Mouse (Mus musculus) adrenal gland, postnatal 25 days (tissue): ENCODE data around the gene Shisa9. TPM values are rescaled to one million over a fixed set of nuclear protein-coding genes. Genes with fewer than 3 reads are reported as not detected.
"Not testable (repeated sequence)": the region's sequence is repeated elsewhere in the genome, so short reads cannot be mapped to it uniquely, and the experiment has no call there.

ENCODE experiments used
- DNase-seq: peaks from one replicate; pipeline ENCODE4 v3.0.0; 2021; ENCODE audit warnings: mixed read lengths
- long read RNA-seq: library from polyadenylated mRNA; stranded (forward); transcript quantifications from one replicate; pipeline ENCODE4 v2.0.0, GENCODE M21; 2021
- total RNA-seq: library from RNA; stranded (reverse); gene quantifications from 2 replicates; pipeline ENCODE4 v1.2.3, GENCODE M21; 2021

Shisa9 gene
- 2.0 and 4.0 TPM in 2 replicates for total RNA-seq
- long read RNA-seq, partial matches to known transcripts: 0 of 1 reads
- long read RNA-seq, other reads (novel, unspliced or antisense): 1 of 1 reads

GRCm38 (mm10) chr16:11983616-11984270, at the start of gene Shisa9:
Shisa9 (plus strand) TSS chr16:11984113.
- DNase-seq: peak; percentile 14

- peak; percentile 27 for DNase-seq
These were observed 43.4 kb upstream of the Shisa9 start for GRCm38 (mm10) chr16:11940477-11940876.

GRCm38 (mm10) chr16:11960691-11961090, 23.2 kb upstream of the Shisa9 start:
- no peak for DNase-seq

GRCm38 (mm10) chr16:11966041-11966440, 17.9 kb upstream of the Shisa9 start:
- no peak for DNase-seq

- not testable (repeated sequence) for DNase-seq
These were observed 17.1 kb upstream of the Shisa9 start for GRCm38 (mm10) chr16:11966810-11967209.

- DNase-seq: no peak
These were observed 16.3 kb upstream of the Shisa9 start for GRCm38 (mm10) chr16:11967579-11967978.

- DNase-seq: no peak
These were observed 10.2 kb upstream of the Shisa9 start for GRCm38 (mm10) chr16:11973707-11974106.

GRCm38 (mm10) chr16:11976737-11977136, 7.2 kb upstream of the Shisa9 start:
- DNase-seq: no peak

GRCm38 (mm10) chr16:11980764-11981163, 3.1 kb upstream of the Shisa9 start:
- DNase-seq: peak; percentile 23

- DNase-seq: peak; percentile 37
These were observed 752 bp upstream of the Shisa9 start for GRCm38 (mm10) chr16:11983106-11983615.

GRCm38 (mm10) chr16:11984271-11984791, 418 bp downstream of the Shisa9 start:
- peak; percentile 30 for DNase-seq

GRCm38 (mm10) chr16:11987056-11987455, 3.1 kb downstream of the Shisa9 start:
- no peak for DNase-seq

- no peak for DNase-seq
These were observed 21.3 kb downstream of the Shisa9 start for GRCm38 (mm10) chr16:12005177-12005576.

GRCm38 (mm10) chr16:12010136-12010535, 26.2 kb downstream of the Shisa9 start:
- no peak for DNase-seq

GRCm38 (mm10) chr16:12012747-12013146, 28.8 kb downstream of the Shisa9 start:
- no peak for DNase-seq

- DNase-seq: no peak
These were observed 30.6 kb downstream of the Shisa9 start for GRCm38 (mm10) chr16:12014523-12014922.

- DNase-seq: no peak
These were observed 34.2 kb downstream of the Shisa9 start for GRCm38 (mm10) chr16:12017921-12018618.

GRCm38 (mm10) chr16:12020103-12020755, 36.3 kb downstream of the Shisa9 start:
- no peak for DNase-seq

GRCm38 (mm10) chr16:12032441-12032840, 48.5 kb downstream of the Shisa9 start:
- peak; percentile 30 for DNase-seq

GRCm38 (mm10) chr16:12034868-12035267, 51.0 kb downstream of the Shisa9 start:
- peak; percentile 27 for DNase-seq

GRCm38 (mm10) chr16:12035626-12036025, 51.7 kb downstream of the Shisa9 start:
- DNase-seq: no peak

GRCm38 (mm10) chr16:12040935-12041334, 57.0 kb downstream of the Shisa9 start:
- DNase-seq: peak; percentile 79

GRCm38 (mm10) chr16:12052051-12052450, 68.1 kb downstream of the Shisa9 start:
- DNase-seq: no peak
